Mouse (Mus musculus): ENCODE data around the gene Ism1. TPM values are rescaled to one million over a fixed set of nuclear protein-coding genes. Genes with fewer than 3 reads are reported as not detected.

Ism1 gene
- total RNA-seq (2012; rRNA removed), result not detected in 2 replicates
- not detected in 2 replicates for total RNA-seq (2014; rRNA removed)
- not detected in 2 replicates for polyA plus RNA-seq (2012; ENCODE audit: insufficient read length, low read depth)

- DNase-seq (ENCODE audit: extremely low read depth), result no peak
- Histone ChIP-seq H3K4me1 (ENCODE audit: control insufficient read depth in 1 of 2, insufficient read depth in 2 of 2) (no peaks in the 10 kb centered on the region), H3K27ac (ENCODE audit: insufficient read depth, low read depth) (no peak within 1 kb of the TSS), H3K27me3 (replicated peaks) (no peaks in the 10 kb centered on the region), H3K36me3 (replicated peaks in 1 of 2; ENCODE audit: control insufficient read depth in 1 of 2, insufficient read depth in 1 of 2, low read length in 1 of 2) (no peaks in the 10 kb centered on the region), H3K9me3 (replicated peaks; ENCODE audit: low read length) (peaks cover 17% of the 10 kb centered on the region), H3K79me2 (replicated peaks; ENCODE audit: control insufficient read depth, extremely low read depth, insufficient read depth, poor library complexity, severe bottlenecking) (no peaks in the 10 kb centered on the region), H3K4me3 (replicated peaks in 1 of 3; ENCODE audit: low read depth in 2 of 3, low read length in 2 of 3, poor library complexity in 1 of 3) (no peak within 1 kb of the TSS), H3K4me2 (ENCODE audit: insufficient read depth, low read depth, poor library complexity, severe bottlenecking) (no peak within 1 kb of the TSS), H3K9ac (ENCODE audit: insufficient read depth, low read depth) (no peak within 1 kb of the TSS)
- TF ChIP-seq MAZ (IDR thresholded peaks at IDR 0.05; ENCODE audit: low read depth, low read length), result no peak
- no peak for TF ChIP-seq USF1 (IDR thresholded peaks at IDR 0.05; ENCODE audit: low read depth, low read length)
- TF ChIP-seq ZKSCAN1 (IDR thresholded peaks at IDR 0.05; ENCODE audit: borderline replicate concordance, low read depth, low read length), result no peak
- no peak for TF ChIP-seq SIN3A (IDR thresholded peaks at IDR 0.05; ENCODE audit: low read length)
- TF ChIP-seq JUN (IDR thresholded peaks at IDR 0.05; ENCODE audit: insufficient read depth, low read depth, low read length), result no peak
- TF ChIP-seq NELFE (IDR thresholded peaks at IDR 0.05; ENCODE audit: low read depth, low read length), result no peak
- TF ChIP-seq POLR2A (IDR thresholded peaks at IDR 0.05; ENCODE audit: low read depth, low read length), result no peak
- TF ChIP-seq EP300 (IDR thresholded peaks at IDR 0.05; ENCODE audit: low read length), result no peak
- no peak for TF ChIP-seq ZMIZ1 (IDR thresholded peaks at IDR 0.05; ENCODE audit: low read depth, low read length)
- TF ChIP-seq RCOR1 (conservative IDR thresholded peaks at IDR 0.05; ENCODE audit: low read depth, low read length), result no peak
- TF ChIP-seq NRF1 (IDR thresholded peaks at IDR 0.05; ENCODE audit: low read depth, low read length), result no peak
- no peak for TF ChIP-seq E2F4 (IDR thresholded peaks at IDR 0.05; ENCODE audit: insufficient replicate concordance, low read depth, low read length)
- no peak for TF ChIP-seq PAX5 (IDR thresholded peaks at IDR 0.05; ENCODE audit: low read length)
- no peak for TF ChIP-seq TBP (conservative IDR thresholded peaks at IDR 0.05; ENCODE audit: low read depth, low read length)
- in situ Hi-C loops (cut with MboI; ENCODE audit: low pct_ligation_motif_present, low pct_unique_long_range_greater_than_20kb, low sequenced_read_pairs) (no loop called here), dilution Hi-C loops (cut with MboI; ENCODE audit: extremely low pct_ligation_motif_present, extremely low pct_unique_long_range_greater_than_20kb, low sequenced_read_pairs) (no loop called here)
Observed at GRCm38 (mm10) chr2:139677809-139678274, at the start of gene Ism1. TSS of gene Ism1 (plus strand) at chr2:139678178.

- Histone ChIP-seq H3K4me1 (ENCODE audit: control insufficient read depth in 1 of 2, insufficient read depth in 2 of 2) (peaks cover 0 to 6% of the 10 kb centered on the region in 2 experiments; a peak in 1 of 4 replicates), H3K27me3 (replicated peaks) (no peaks in the 10 kb centered on the region), H3K4me2 (ENCODE audit: insufficient read depth, low read depth, poor library complexity, severe bottlenecking) (peak overlapping the region; percentile 88), H3K36me3 (replicated peaks in 1 of 2; ENCODE audit: control insufficient read depth in 1 of 2, insufficient read depth in 1 of 2, low read length in 1 of 2) (no peaks in the 10 kb centered on the region), H3K27ac (ENCODE audit: insufficient read depth, low read depth) (no peak overlapping the region), H3K9ac (ENCODE audit: insufficient read depth, low read depth) (peak overlapping the region; percentile 66), H3K9me3 (replicated peaks; ENCODE audit: low read length) (no peaks in the 10 kb centered on the region), H3K79me2 (replicated peaks; ENCODE audit: control insufficient read depth, extremely low read depth, insufficient read depth, poor library complexity, severe bottlenecking) (no peaks in the 10 kb centered on the region), H3K4me3 (replicated peaks in 1 of 3; ENCODE audit: low read depth in 2 of 3, low read length in 2 of 3, poor library complexity in 1 of 3) (peak overlapping the region in 1 of 3 experiments; percentile 41)
- DNase-seq (ENCODE audit: extremely low read depth), result no peak
- in situ Hi-C loops (cut with MboI; ENCODE audit: low pct_ligation_motif_present, low pct_unique_long_range_greater_than_20kb, low sequenced_read_pairs), result no loop called here
- TF ChIP-seq BHLHE40 (IDR thresholded peaks at IDR 0.05; ENCODE audit: low read depth, low read length), result peak; percentile 36; the same call in 1 of the 2 replicates
- no peak for TF ChIP-seq JUN (IDR thresholded peaks at IDR 0.05; ENCODE audit: insufficient read depth, low read depth, low read length)
- TF ChIP-seq GABPA (IDR thresholded peaks at IDR 0.05; ENCODE audit: insufficient replicate concordance, low read depth, low read length), result no peak
- TF ChIP-seq IRF4 (IDR thresholded peaks at IDR 0.05; ENCODE audit: low read depth, low read length), result no peak
- TF ChIP-seq POLR2A (IDR thresholded peaks at IDR 0.05; ENCODE audit: low read depth, low read length), result no peak
- 0 out of 2 replicates have a peak, but pooled peaks have one; percentile 41 for TF ChIP-seq MYC (IDR thresholded peaks at IDR 0.05; ENCODE audit: low read depth, low read length)
- peak; percentile 43 for TF ChIP-seq MXI1 (IDR thresholded peaks at IDR 0.05; ENCODE audit: low read depth, low read length)
- TF ChIP-seq CTCF (conservative IDR thresholded peaks at IDR 0.05 in 1 of 2, IDR thresholded peaks at IDR 0.05 in 1 of 2; ENCODE audit: low read depth in 2 of 2, low read length in 2 of 2), result no peak
- dilution Hi-C loops (cut with MboI; ENCODE audit: extremely low pct_ligation_motif_present, extremely low pct_unique_long_range_greater_than_20kb, low sequenced_read_pairs), result no loop called here
Observed at GRCm38 (mm10) chr2:139628731-139629130, 49.2 kb upstream of the Ism1 start.

Measured in CH12.LX (cell line).